Mouse (Mus musculus) adrenal gland, adult 8-10 months (tissue): ENCODE measurements around the gene Naaladl2. TPM values are rescaled to one million over a fixed set of nuclear protein-coding genes. Genes with fewer than 3 reads are reported as not detected.

ENCODE experiments used
- DNase-seq: peaks from one replicate; pipeline ENCODE4 v3.0.0; 2022
- total RNA-seq, 4 experiments: library from RNA; stranded (reverse); gene quantifications; 2 replicates each; pipeline ENCODE4 v1.2.4; 2022

Naaladl2 gene
- total RNA-seq, 4 experiments from 2014 or later, result 2.8 to 4.7 (median 3.2) TPM

- no peak for DNase-seq
Measured at GRCm38 (mm10) chr3:23962961-23963621, 1181.0 kb downstream of the Naaladl2 start.

DNA sequence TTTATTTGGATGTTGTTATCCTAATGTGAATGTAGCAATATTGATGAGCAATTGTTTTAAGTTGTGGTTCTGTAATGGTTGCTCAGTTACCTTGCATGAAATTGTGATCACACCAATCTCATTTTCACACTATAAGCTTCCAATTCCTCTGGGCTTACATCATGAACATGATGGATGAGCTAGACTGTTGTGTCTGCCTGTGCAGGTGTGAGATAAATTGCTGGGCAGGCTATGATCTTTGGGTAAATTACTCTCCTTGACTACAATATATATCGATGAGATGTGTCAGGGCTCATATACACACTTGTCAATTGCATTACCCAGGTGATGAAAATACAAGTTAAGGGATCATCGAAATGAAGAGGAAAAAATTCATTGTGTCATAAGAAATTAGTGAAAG, 1197.9 kb downstream of the Naaladl2 start:
- no peak for DNase-seq

DNA sequence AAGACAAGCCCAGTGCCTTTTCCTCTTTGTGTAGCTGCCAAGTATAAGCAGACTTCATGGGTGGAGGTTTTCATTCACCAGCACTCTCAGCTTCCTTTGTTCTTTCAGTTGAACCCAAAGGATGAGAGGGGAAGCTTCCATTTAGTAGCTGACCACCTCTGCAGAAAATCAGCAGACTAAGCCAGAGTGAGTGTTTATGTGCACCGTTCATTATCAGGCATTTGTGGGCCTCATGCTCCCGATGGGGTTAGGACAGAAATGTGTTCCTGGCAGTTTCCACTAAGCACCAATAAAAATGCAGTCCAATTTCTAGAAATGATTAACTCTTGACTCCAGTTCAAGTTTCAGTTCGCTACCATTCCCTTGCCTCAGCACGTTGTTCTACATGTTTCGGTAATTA, 1206.8 kb downstream of the Naaladl2 start:
- DNase-seq, result no peak

DNA sequence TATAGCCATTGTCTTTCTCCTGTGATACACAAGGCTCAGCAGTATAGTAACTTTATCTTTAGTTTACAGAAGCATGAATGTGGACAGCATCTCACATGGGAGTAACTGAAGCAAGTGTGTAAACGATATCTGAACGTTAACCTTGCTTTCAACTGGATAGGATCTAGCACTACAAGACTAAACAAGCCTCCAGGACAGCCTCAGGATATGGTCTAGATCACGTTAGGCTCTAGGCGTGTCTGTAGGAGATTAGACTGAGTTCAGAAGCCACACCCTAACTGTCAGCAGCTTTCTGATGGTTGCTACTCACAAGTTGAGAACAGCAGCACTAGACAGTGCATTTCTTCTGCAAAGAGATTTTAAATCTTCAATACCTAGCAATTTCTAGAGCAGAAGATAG, 1216.0 kb downstream of the Naaladl2 start:
- DNase-seq, result no peak

DNA sequence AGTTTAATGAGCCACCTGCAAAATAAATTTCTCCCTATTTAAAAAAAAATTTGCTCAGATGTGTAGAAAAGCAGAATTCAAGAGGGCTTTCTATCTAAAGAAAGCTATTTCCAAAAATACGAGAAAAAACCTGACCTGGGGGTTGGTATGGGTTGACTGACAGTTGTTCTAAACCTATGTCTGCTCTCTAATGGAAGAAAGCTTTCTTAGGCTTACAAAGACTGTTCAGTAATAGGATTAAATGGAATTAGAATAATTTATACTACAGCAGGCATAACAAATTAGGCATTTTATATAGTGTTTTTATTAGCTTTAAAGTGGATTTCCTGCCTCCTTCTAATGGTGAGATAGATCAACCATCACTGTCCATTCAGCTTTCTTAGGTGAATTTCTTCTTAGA, 1236.4 kb downstream of the Naaladl2 start:
- no peak for DNase-seq

- no peak for DNase-seq
Measured at GRCm38 (mm10) chr3:23865688-23866087, 1278.4 kb downstream of the Naaladl2 start.

- DNase-seq, result no peak
Measured at GRCm38 (mm10) chr3:23857275-23857674, 1286.8 kb downstream of the Naaladl2 start.

- DNase-seq, result no peak
Measured at GRCm38 (mm10) chr3:23817585-23817984, 1326.5 kb downstream of the Naaladl2 start.

DNA sequence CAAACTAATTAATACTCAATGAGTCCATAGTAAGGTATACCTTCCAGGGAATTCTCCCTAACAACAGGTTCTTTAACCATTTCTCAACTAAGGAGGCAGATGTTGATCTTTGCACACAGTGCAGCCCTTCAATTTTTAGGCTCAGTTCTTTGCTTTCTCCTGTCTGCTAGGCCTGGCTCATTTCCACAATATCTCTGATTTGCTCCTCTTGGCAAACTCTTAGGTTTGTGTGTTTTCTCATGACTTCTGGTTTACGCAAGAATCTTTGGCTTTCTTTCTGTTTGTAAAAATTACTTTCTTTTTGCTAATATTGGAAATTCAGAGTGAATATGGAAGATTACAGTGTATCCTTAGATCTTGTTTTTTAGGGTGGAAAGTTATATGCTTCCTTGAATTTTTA, 1385.3 kb downstream of the Naaladl2 start:
- DNase-seq, result no peak
